Mouse (Mus musculus): ENCODE results near the gene Plekhg5. TPM values are rescaled to one million over a fixed set of nuclear protein-coding genes. Genes with fewer than 3 reads are reported as not detected.

The Plekhg5 gene
- polyA plus RNA-seq, 1 experiment from 2014 or later, result 10.8 TPM

GRCm38 (mm10) chr4:152133213-152133612, 60.9 kb downstream of the Plekhg5 start:
- 42% methylated on average over 5 of the region's 5 CpGs for WGBS
- Histone ChIP-seq H3K9me3 (no peaks in the 10 kb centered on the region), H3K4me1 (peaks cover 29% of the 10 kb centered on the region)

GRCm38 (mm10) chr4:152134507-152134906, 62.2 kb downstream of the Plekhg5 start:
- no peak for ATAC-seq (ENCODE audit: low FRiP score)
- Histone ChIP-seq H3K9ac (no peak overlapping the region), H3K9me3 (no peaks in the 10 kb centered on the region), H3K27me3 (peaks cover 93% of the 10 kb centered on the region), H3K36me3 (replicated peaks) (no peaks in the 10 kb centered on the region), H3K4me1 (peaks cover 33% of the 10 kb centered on the region), H3K4me3 (replicated peaks) (no peak overlapping the region), H3K27ac (no peak overlapping the region), H3K4me2 (no peak overlapping the region)

More at GRCm38 (mm10) chr4:152133213-152133612, 60.9 kb downstream of the Plekhg5 start:
- peaks cover 93% of the 10 kb centered on the region for H3K27me3 ChIP-seq
- H3K9ac ChIP-seq, result no peak overlapping the region
- no peak for ATAC-seq (ENCODE audit: low FRiP score)
- no peak overlapping the region for H3K27ac ChIP-seq
- H3K4me3 ChIP-seq (replicated peaks), result no peak overlapping the region
- no peaks in the 10 kb centered on the region for H3K36me3 ChIP-seq (replicated peaks)
- H3K4me2 ChIP-seq, result no peak overlapping the region

- Histone ChIP-seq H3K4me2 (no peak overlapping the region), H3K4me1 (peaks cover 29% of the 10 kb centered on the region), H3K27me3 (peaks cover 89% of the 10 kb centered on the region), H3K9ac (no peak overlapping the region), H3K36me3 (replicated peaks) (no peaks in the 10 kb centered on the region), H3K9me3 (no peaks in the 10 kb centered on the region), H3K4me3 (replicated peaks) (no peak overlapping the region), H3K27ac (no peak overlapping the region)
- 83% methylated on average over 12 of the region's 12 CpGs for WGBS
- no peak for ATAC-seq (ENCODE audit: low FRiP score)
Measured at GRCm38 (mm10) chr4:152135363-152135762, 63.1 kb downstream of the Plekhg5 start.

- 31% methylated on average over 6 of the region's 6 CpGs for WGBS
- no peak for ATAC-seq (ENCODE audit: low FRiP score)
- H3K9me3 ChIP-seq, result no peaks in the 10 kb centered on the region
- peaks cover 19% of the 10 kb centered on the region for H3K4me1 ChIP-seq
- H3K4me3 ChIP-seq (replicated peaks), result no peak overlapping the region
- no peaks in the 10 kb centered on the region for H3K36me3 ChIP-seq (replicated peaks)
- peaks cover 89% of the 10 kb centered on the region for H3K27me3 ChIP-seq
- no peak overlapping the region for H3K4me2 ChIP-seq
- H3K9ac ChIP-seq, result no peak overlapping the region
- H3K27ac ChIP-seq, result no peak overlapping the region
Measured at GRCm38 (mm10) chr4:152136112-152136875, 64.0 kb downstream of the Plekhg5 start.

- H3K9ac ChIP-seq, result no peak overlapping the region
- H3K4me3 ChIP-seq (replicated peaks), result no peak overlapping the region
- peaks cover 89% of the 10 kb centered on the region for H3K27me3 ChIP-seq
- H3K27ac ChIP-seq, result no peak overlapping the region
- no peak overlapping the region for H3K4me2 ChIP-seq
- no peaks in the 10 kb centered on the region for H3K36me3 ChIP-seq (replicated peaks)
- ATAC-seq (ENCODE audit: low FRiP score), result no peak
- H3K9me3 ChIP-seq, result no peaks in the 10 kb centered on the region
- peaks cover 14% of the 10 kb centered on the region for H3K4me1 ChIP-seq
- 92% methylated on average over 2 of the region's 2 CpGs for WGBS
Measured at GRCm38 (mm10) chr4:152136876-152137250, 64.6 kb downstream of the Plekhg5 start.

GRCm38 (mm10) chr4:152138497-152139260, 66.4 kb downstream of the Plekhg5 start:
- peak overlapping the region; percentile 65 for H3K4me2 ChIP-seq
- H3K9me3 ChIP-seq, result no peaks in the 10 kb centered on the region
- peaks cover 76% of the 10 kb centered on the region for H3K27me3 ChIP-seq
- peak overlapping the region; percentile 41 for H3K4me3 ChIP-seq (replicated peaks)
- no peaks in the 10 kb centered on the region for H3K36me3 ChIP-seq (replicated peaks)
- H3K4me1 ChIP-seq, result peaks cover 6% of the 10 kb centered on the region
- no peak overlapping the region for H3K9ac ChIP-seq
- H3K27ac ChIP-seq, result no peak overlapping the region
- ATAC-seq (ENCODE audit: low FRiP score), result peak; percentile 74
- WGBS, result 2% methylated on average over 50 of the region's 51 CpGs

GRCm38 (mm10) chr4:152140441-152140840, 68.1 kb downstream of the Plekhg5 start:
- ATAC-seq (ENCODE audit: low FRiP score), result no peak
- Histone ChIP-seq H3K4me2 (no peak overlapping the region), H3K9ac (no peak overlapping the region), H3K4me3 (replicated peaks) (no peak overlapping the region), H3K27me3 (peaks cover 71% of the 10 kb centered on the region), H3K9me3 (no peaks in the 10 kb centered on the region), H3K36me3 (replicated peaks) (no peaks in the 10 kb centered on the region), H3K27ac (no peak overlapping the region), H3K4me1 (peaks cover 6% of the 10 kb centered on the region)
- 27% methylated on average over 6 of the region's 6 CpGs for WGBS

- no peak overlapping the region for H3K4me3 ChIP-seq (replicated peaks)
- H3K9ac ChIP-seq, result no peak overlapping the region
- no peaks in the 10 kb centered on the region for H3K36me3 ChIP-seq (replicated peaks)
- WGBS, result 72% methylated on average over 8 of the region's 8 CpGs
- ATAC-seq (ENCODE audit: low FRiP score), result no peak
- H3K27me3 ChIP-seq, result peaks cover 71% of the 10 kb centered on the region
- peaks cover 6% of the 10 kb centered on the region for H3K4me1 ChIP-seq
- H3K4me2 ChIP-seq, result no peak overlapping the region
- H3K9me3 ChIP-seq, result no peaks in the 10 kb centered on the region
- H3K27ac ChIP-seq, result no peak overlapping the region
Measured at GRCm38 (mm10) chr4:152141521-152142135, 69.3 kb downstream of the Plekhg5 start.

- Histone ChIP-seq H3K27ac (no peak overlapping the region), H3K36me3 (replicated peaks) (no peaks in the 10 kb centered on the region), H3K27me3 (peaks cover 69% of the 10 kb centered on the region), H3K4me2 (no peak overlapping the region), H3K4me1 (peaks cover 4% of the 10 kb centered on the region), H3K9ac (no peak overlapping the region), H3K9me3 (no peaks in the 10 kb centered on the region), H3K4me3 (replicated peaks) (no peak overlapping the region)
- 46% methylated on average over 1 of the region's 1 CpGs for WGBS
- no peak for ATAC-seq (ENCODE audit: low FRiP score)
Measured at GRCm38 (mm10) chr4:152143632-152144031, 71.3 kb downstream of the Plekhg5 start.

- no peaks in the 10 kb centered on the region for H3K4me1 ChIP-seq
- WGBS, result 72% methylated on average over 10 of the region's 10 CpGs
- no peak for ATAC-seq (ENCODE audit: low FRiP score)
- H3K4me2 ChIP-seq, result no peak overlapping the region
- H3K36me3 ChIP-seq (replicated peaks), result no peaks in the 10 kb centered on the region
- no peak overlapping the region for H3K27ac ChIP-seq
- no peak overlapping the region for H3K4me3 ChIP-seq (replicated peaks)
- no peak overlapping the region for H3K9ac ChIP-seq
- peaks cover 74% of the 10 kb centered on the region for H3K27me3 ChIP-seq
- H3K9me3 ChIP-seq, result no peaks in the 10 kb centered on the region
Measured at GRCm38 (mm10) chr4:152145473-152145872, 73.2 kb downstream of the Plekhg5 start.

- peaks cover 74% of the 10 kb centered on the region for H3K27me3 ChIP-seq
- ATAC-seq (ENCODE audit: low FRiP score), result no peak
Measured at GRCm38 (mm10) chr4:152146033-152146827, 73.9 kb downstream of the Plekhg5 start.

GRCm38 (mm10) chr4:152150546-152150945, 78.2 kb downstream of the Plekhg5 start:
- 70% methylated on average over 4 of the region's 4 CpGs for WGBS
- Histone ChIP-seq H3K4me2 (no peak overlapping the region), H3K27me3 (peaks cover 95% of the 10 kb centered on the region)

More at GRCm38 (mm10) chr4:152146033-152146827, 73.9 kb downstream of the Plekhg5 start:
- H3K4me1 ChIP-seq, result no peaks in the 10 kb centered on the region
- H3K4me3 ChIP-seq (replicated peaks), result no peak overlapping the region
- no peaks in the 10 kb centered on the region for H3K9me3 ChIP-seq
- no peak overlapping the region for H3K9ac ChIP-seq
- no peaks in the 10 kb centered on the region for H3K36me3 ChIP-seq (replicated peaks)
- no peak overlapping the region for H3K4me2 ChIP-seq
- WGBS, result 76% methylated on average over 11 of the region's 11 CpGs
- no peak overlapping the region for H3K27ac ChIP-seq

More at GRCm38 (mm10) chr4:152150546-152150945, 78.2 kb downstream of the Plekhg5 start:
- H3K9me3 ChIP-seq, result no peaks in the 10 kb centered on the region
- H3K4me3 ChIP-seq (replicated peaks), result no peak overlapping the region
- H3K27ac ChIP-seq, result no peak overlapping the region
- ATAC-seq (ENCODE audit: low FRiP score), result no peak
- H3K9ac ChIP-seq, result no peak overlapping the region
- H3K36me3 ChIP-seq (replicated peaks), result no peaks in the 10 kb centered on the region
- H3K4me1 ChIP-seq, result peaks cover 16% of the 10 kb centered on the region
